Mouse (Mus musculus) fibroblast of lung, adult 2 months (primary cell): ENCODE measurements around the gene Sox8.

Experiments
- DNase-seq: peaks from one replicate; pipeline ENCODE4 v3.0.0-alpha.2; 2011; ENCODE audit warnings: low read depth

Sox8 gene

GRCm38 (mm10) chr17:25579332-25580047 is 9.0 kb upstream of the Sox8 start:
- no peak for DNase-seq

- peak; percentile 82 for DNase-seq
Observed at GRCm38 (mm10) chr17:25578920-25579319, 8.4 kb upstream of the Sox8 start, which contains the start of gene Lmf1. Gene Lmf1, plus strand, starts transcription at chr17:25579085.

- no peak for DNase-seq
Observed at GRCm38 (mm10) chr17:25577702-25578101, 7.2 kb upstream of the Sox8 start.

- no peak for DNase-seq
Observed at GRCm38 (mm10) chr17:25577263-25577662, 6.8 kb upstream of the Sox8 start.

GRCm38 (mm10) chr17:25576034-25576433 is 5.5 kb upstream of the Sox8 start:
- no peak for DNase-seq

- DNase-seq: no peak
Observed at GRCm38 (mm10) chr17:25575208-25575971, 4.9 kb upstream of the Sox8 start.

- no peak for DNase-seq
Observed at GRCm38 (mm10) chr17:25571453-25571820, 951 bp upstream of the Sox8 start.

- DNase-seq: no peak
Observed at GRCm38 (mm10) chr17:25569833-25570647, 446 bp downstream of the Sox8 start.

- DNase-seq: no peak
Observed at GRCm38 (mm10) chr17:25568880-25569279, 1.6 kb downstream of the Sox8 start.

GRCm38 (mm10) chr17:25568206-25568605 is 2.3 kb downstream of the Sox8 start:
- DNase-seq: no peak

- no peak for DNase-seq
Observed at GRCm38 (mm10) chr17:25567745-25568144, 2.7 kb downstream of the Sox8 start.

GRCm38 (mm10) chr17:25567261-25567660 is 3.2 kb downstream of the Sox8 start:
- no peak for DNase-seq

GRCm38 (mm10) chr17:25565860-25566600 is 4.5 kb downstream of the Sox8 start:
- no peak for DNase-seq

- no peak for DNase-seq
Observed at GRCm38 (mm10) chr17:25565244-25565643, 5.2 kb downstream of the Sox8 start.

GRCm38 (mm10) chr17:25564481-25564880 is 6.0 kb downstream of the Sox8 start:
- no peak for DNase-seq

GRCm38 (mm10) chr17:25561223-25562028 is 9.1 kb downstream of the Sox8 start:
- DNase-seq: no peak

- DNase-seq: no peak
Observed at GRCm38 (mm10) chr17:25560554-25561222, 9.8 kb downstream of the Sox8 start.

GRCm38 (mm10) chr17:25559634-25560033 is 10.9 kb downstream of the Sox8 start:
- DNase-seq: no peak

GRCm38 (mm10) chr17:25556630-25557354 is 13.7 kb downstream of the Sox8 start:
- no peak for DNase-seq
